Mouse (Mus musculus) thymus, adult 2 months (tissue): ENCODE measurements around the gene Ift80. TPM values are rescaled to one million over a fixed set of nuclear protein-coding genes. Genes with fewer than 3 reads are reported as not detected.
"Not testable (repeated sequence)": the region's sequence is repeated elsewhere in the genome, so short reads cannot be mapped to it uniquely, and the experiment has no call there.

Experiments used
- DNase-seq: peaks from one replicate; pipeline ENCODE4 v3.0.0; 2021
- H3K27ac ChIP-seq: fragments of 200-500 bp; 2 replicates; pipeline ENCODE4 v1.5.1; 2012; ENCODE audit warnings: low read length, control low read depth; ENCODE audit not compliant: control insufficient read depth, insufficient read depth
- H3K27me3 ChIP-seq: fragments of 200-500 bp; 2 replicates; pipeline ENCODE4 v1.6.1; 2012; ENCODE audit warnings: mild to moderate bottlenecking, low read length, moderate library complexity, mixed read lengths; ENCODE audit not compliant: control insufficient read depth, insufficient read depth
- H3K36me3 ChIP-seq: fragments of 200-500 bp; 2 replicates; pipeline ENCODE4 v1.6.1; 2012; ENCODE audit warnings: mild to moderate bottlenecking, low read length, moderate library complexity; ENCODE audit not compliant: control insufficient read depth, insufficient read depth
- H3K4me1 ChIP-seq: fragments of 200-500 bp; replicated peaks from 2 replicates; pipeline ENCODE4 v1.6.1; 2012; ENCODE audit warnings: low read length; ENCODE audit not compliant: control insufficient read depth, insufficient read depth
- H3K4me3 ChIP-seq: fragments of 200-500 bp; 2 replicates; pipeline ENCODE4 v1.5.1; 2012; ENCODE audit warnings: mild to moderate bottlenecking, low read length, control low read depth, moderate library complexity; ENCODE audit not compliant: control insufficient read depth, insufficient read depth
- CTCF ChIP-seq: fragments of 200-500 bp; IDR thresholded peaks from 2 replicates; pipeline ENCODE4 v1.5.1; 2012; ENCODE audit warnings: mild to moderate bottlenecking, control low read depth, low read length, moderate library complexity, borderline replicate concordance; ENCODE audit not compliant: control insufficient read depth, poor library complexity, insufficient read depth; ENCODE audit errors: extremely low read depth
- POLR2A ChIP-seq: fragments of 200-500 bp; IDR thresholded peaks from 2 replicates; pipeline ENCODE4 v1.6.1; 2012; ENCODE audit warnings: mild to moderate bottlenecking, low read length, control low read depth, moderate library complexity; ENCODE audit not compliant: control insufficient read depth, poor library complexity, insufficient read depth; ENCODE audit errors: extremely low read depth
- whole genome bisulfite sequencing: fragments of 180-500 bp; shearing (Covaris S2); methylation state at CpG from one replicate; pipeline ENCODE4 v1.1.7; 2018; 5-methylcytosine and 5-hydroxymethylcytosine counted together
- polyA plus RNA-seq: library from polyadenylated mRNA; depleted of rRNA; stranded (reverse); fragments of >200 nt; gene quantifications from 2 replicates; pipeline ENCODE4 v1.2.3, GENCODE M21; 2012

Gene Ift80
- polyA plus RNA-seq, 1 experiment: 21.3 TPM

- peak within 1 kb of the TSS; percentile 86 for H3K4me3 ChIP-seq
- H3K36me3 ChIP-seq: peaks cover 10% of the 10 kb centered on the region; the same call in 1 of the 2 replicates
- TF ChIP-seq POLR2A: peak; percentile 77; the same call in 1 of the 2 replicates
- TF ChIP-seq CTCF: no peak
- under 1% methylated on average over 80 of the region's 80 CpGs for WGBS
- no peaks in the 10 kb centered on the region for H3K27me3 ChIP-seq
- peaks cover 6% of the 10 kb centered on the region for H3K4me1 ChIP-seq
- peak within 1 kb of the TSS; percentile 25; the same call in 1 of the 2 replicates for H3K27ac ChIP-seq
- DNase-seq: peak; percentile 91
Observed at GRCm38 (mm10) chr3:69044645-69045399, 40.5 kb upstream of the Ift80 start, which contains the start of gene Trim59. Gene Trim59 (minus strand): TSS chr3:69044755.

- H3K4me1 ChIP-seq: peaks cover 6% of the 10 kb centered on the region
Observed at GRCm38 (mm10) chr3:69044167-69044591, 39.8 kb upstream of the Ift80 start.

GRCm38 (mm10) chr3:69041298-69041697 is 36.9 kb upstream of the Ift80 start:
- Histone ChIP-seq H3K27me3 (no peaks in the 10 kb centered on the region), H3K36me3 (peaks cover 35% of the 10 kb centered on the region), H3K4me1 (peaks cover 6% of the 10 kb centered on the region), H3K4me3 (no peak overlapping the region), H3K27ac (no peak overlapping the region)
- 22% methylated on average over 5 of the region's 5 CpGs for WGBS
- DNase-seq: no peak
- TF ChIP-seq POLR2A (no peak), CTCF (no peak)

More at GRCm38 (mm10) chr3:69044167-69044591, 39.8 kb upstream of the Ift80 start:
- no peak for DNase-seq
- TF ChIP-seq CTCF (peak; percentile 32; the same call in 1 of the 2 replicates), POLR2A (no peak)
- H3K27ac ChIP-seq: peak overlapping the region; percentile 9; the same call in 1 of the 2 replicates
- peak overlapping the region; percentile 86 for H3K4me3 ChIP-seq
- no peaks in the 10 kb centered on the region for H3K27me3 ChIP-seq
- peaks cover 15% of the 10 kb centered on the region for H3K36me3 ChIP-seq
- under 1% methylated on average over 42 of the region's 42 CpGs for WGBS

- Histone ChIP-seq H3K4me1 (peaks cover 2% of the 10 kb centered on the region; the same call in 1 of the 2 replicates), H3K36me3 (peaks cover 46% of the 10 kb centered on the region), H3K27ac (no peak overlapping the region), H3K4me3 (no peak overlapping the region), H3K27me3 (no peaks in the 10 kb centered on the region)
- no peak for DNase-seq
- no peak for TF ChIP-seq POLR2A
- no peak for TF ChIP-seq CTCF
- WGBS: 93% methylated on average over 2 of the region's 2 CpGs
Observed at GRCm38 (mm10) chr3:69040105-69040504, 35.7 kb upstream of the Ift80 start.

GRCm38 (mm10) chr3:69026133-69026783 is 21.9 kb upstream of the Ift80 start:
- H3K27me3 ChIP-seq: no peaks in the 10 kb centered on the region
- 95% methylated on average over 1 of the region's 1 CpGs for WGBS

GRCm38 (mm10) chr3:69020764-69021163 is 16.4 kb upstream of the Ift80 start:
- no peak overlapping the region for H3K27ac ChIP-seq
- TF ChIP-seq POLR2A: no peak
- no peak for TF ChIP-seq CTCF
- no peaks in the 10 kb centered on the region for H3K27me3 ChIP-seq
- H3K4me1 ChIP-seq: no peaks in the 10 kb centered on the region
- no peak for DNase-seq
- peaks cover 99% of the 10 kb centered on the region for H3K36me3 ChIP-seq
- H3K4me3 ChIP-seq: no peak overlapping the region

More at GRCm38 (mm10) chr3:69026133-69026783, 21.9 kb upstream of the Ift80 start:
- no peak overlapping the region for H3K4me3 ChIP-seq
- no peaks in the 10 kb centered on the region for H3K4me1 ChIP-seq
- H3K27ac ChIP-seq: no peak overlapping the region
- no peak for DNase-seq
- H3K36me3 ChIP-seq: peaks cover 96% of the 10 kb centered on the region
- no peak for TF ChIP-seq POLR2A
- no peak for TF ChIP-seq CTCF

GRCm38 (mm10) chr3:69020285-69020684 is 15.9 kb upstream of the Ift80 start:
- TF ChIP-seq CTCF (no peak), POLR2A (no peak)
- H3K36me3 ChIP-seq: peaks cover 99% of the 10 kb centered on the region
- H3K4me1 ChIP-seq: no peaks in the 10 kb centered on the region
- H3K27ac ChIP-seq: no peak overlapping the region
- H3K27me3 ChIP-seq: no peaks in the 10 kb centered on the region
- no peak overlapping the region for H3K4me3 ChIP-seq
- WGBS: 98% methylated on average over 2 of the region's 2 CpGs
- peak; percentile 49 for DNase-seq

GRCm38 (mm10) chr3:69018635-69019034 is 14.3 kb upstream of the Ift80 start:
- not testable (repeated sequence) for H3K27ac ChIP-seq, H3K4me3 ChIP-seq, H3K27me3 ChIP-seq, H3K4me1 ChIP-seq, DNase-seq
- WGBS: 93% methylated on average over 2 of the region's 2 CpGs
- H3K36me3 ChIP-seq: peaks cover 99% of the 10 kb centered on the region
